Mouse (Mus musculus) embryo, embryonic 11 days (tissue): Measurements from ENCODE around the gene Smarcal1.
A peak's percentile ranks its signal among the peaks of the same experiment; 100 is the strongest.

Source experiments
- DNase-seq: peaks from one replicate; pipeline ENCODE4 v3.0.0-alpha.2; 2015

The Smarcal1 gene

DNA sequence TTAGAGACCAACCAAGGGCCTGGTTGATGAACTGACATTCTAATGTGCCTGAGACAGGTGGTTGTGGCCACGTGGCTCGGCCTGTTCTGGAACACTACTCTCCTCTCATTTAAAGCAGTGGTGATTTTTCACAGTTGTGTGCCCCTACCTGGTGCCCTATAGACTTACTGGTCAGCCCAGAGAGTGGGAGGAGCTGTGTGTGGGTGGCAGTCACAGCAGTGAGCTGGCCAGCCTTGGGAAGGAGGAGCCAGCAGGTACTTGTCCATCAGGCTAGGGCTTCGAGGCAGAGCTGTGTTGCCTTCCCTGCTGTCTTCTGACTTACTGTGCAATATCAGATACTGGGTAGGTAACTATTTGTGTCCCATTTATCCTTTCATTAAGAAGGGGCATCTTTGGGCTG lies 9.3 kb downstream of the Smarcal1 start:
- DNase-seq, result no peak

DNA sequence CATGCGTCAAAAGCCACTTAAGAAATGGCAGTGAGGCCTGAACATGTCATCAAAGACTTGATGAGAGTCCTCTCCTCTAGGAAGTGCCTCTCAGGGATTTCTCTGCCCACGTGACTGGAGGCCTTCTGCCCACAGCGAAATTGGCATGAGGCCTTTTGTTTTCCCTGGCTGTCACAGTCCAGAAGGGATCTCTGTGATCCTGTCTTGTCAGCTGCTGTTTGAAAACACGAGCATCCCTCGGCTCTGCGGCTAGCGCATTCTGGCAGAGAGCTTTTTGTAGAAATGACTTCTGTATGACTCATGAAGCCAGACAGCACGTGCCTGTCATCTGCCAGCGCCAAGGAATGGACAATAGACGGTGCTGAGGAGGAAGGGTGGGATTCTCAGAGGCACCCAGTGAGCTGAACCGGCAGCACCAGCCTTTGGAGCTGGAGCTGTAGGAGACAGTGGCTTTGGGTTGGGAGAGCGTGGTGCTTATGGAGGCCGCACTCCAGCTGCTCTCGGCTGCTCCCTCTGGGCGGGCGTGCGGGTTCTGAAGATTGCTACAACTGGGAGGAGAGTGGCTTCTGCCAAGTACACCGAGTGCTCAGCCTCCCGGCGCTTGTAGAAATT lies 10.4 kb downstream of the Smarcal1 start:
- DNase-seq, result no peak

DNA sequence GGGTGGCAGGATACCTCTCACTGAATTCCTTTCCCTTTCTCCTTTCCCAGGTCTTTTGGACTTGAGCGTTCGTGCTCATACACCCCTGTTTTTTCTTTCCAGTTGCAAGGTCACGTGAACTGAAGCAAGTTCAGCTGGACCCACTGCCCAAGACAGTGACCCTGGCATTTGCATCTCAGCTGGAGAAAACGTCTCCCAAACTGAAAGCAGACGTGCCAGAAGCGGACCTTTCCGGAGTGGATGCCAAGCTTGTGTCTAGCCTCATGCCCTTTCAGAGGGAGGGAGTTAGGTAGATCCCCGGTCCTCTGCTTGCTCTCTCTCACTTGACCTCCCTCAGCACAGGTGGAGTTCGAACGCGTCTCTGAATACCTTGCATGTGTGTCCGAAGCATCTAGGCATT lies 12.6 kb downstream of the Smarcal1 start:
- DNase-seq, result no peak

- DNase-seq, result no peak
Observed at GRCm38 (mm10) chr1:72596231-72596630, 13.2 kb downstream of the Smarcal1 start.

GRCm38 (mm10) chr1:72599146-72600101 lies 16.4 kb downstream of the Smarcal1 start:
- no peak for DNase-seq

DNA sequence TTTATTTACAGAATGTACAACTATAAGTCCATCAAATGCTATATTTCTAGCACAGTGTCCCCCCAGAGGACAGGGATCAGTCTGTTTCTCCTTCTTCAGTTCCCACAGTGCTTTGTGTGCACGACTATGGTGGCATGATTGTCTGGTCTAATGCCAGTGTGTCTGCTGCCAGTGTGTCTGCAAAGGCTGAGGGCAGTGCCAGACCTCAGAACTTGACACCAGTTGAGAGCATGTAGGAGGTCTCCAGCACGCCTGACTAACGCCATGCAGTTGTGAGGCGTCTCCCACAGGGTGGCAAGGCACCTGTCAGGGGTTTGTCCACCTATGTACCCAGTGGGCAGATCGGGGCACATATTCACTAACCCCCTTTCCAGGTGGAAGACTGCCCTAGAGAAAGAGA lies 17.7 kb downstream of the Smarcal1 start:
- no peak for DNase-seq

DNA sequence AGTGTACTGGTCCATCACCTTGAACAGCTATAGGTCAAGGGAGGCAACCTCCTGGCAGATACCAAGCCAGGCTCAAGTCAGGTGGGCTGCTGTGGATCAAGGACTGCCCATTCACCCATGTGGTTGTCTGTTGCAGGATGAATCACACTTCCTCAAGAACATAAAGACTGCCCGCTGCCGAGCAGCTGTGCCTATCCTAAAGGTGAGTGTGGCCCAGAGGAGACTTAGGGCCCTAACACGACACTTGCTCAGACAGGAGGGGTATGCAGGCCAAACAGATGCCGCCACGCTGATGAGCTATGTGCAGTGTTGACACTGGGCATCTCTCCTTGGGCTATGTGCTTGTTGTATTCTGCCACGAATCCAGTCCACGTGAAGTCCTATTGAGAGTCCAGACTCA lies 18.2 kb downstream of the Smarcal1 start:
- no peak for DNase-seq

- DNase-seq, result no peak
Observed at GRCm38 (mm10) chr1:72602186-72602585, 19.1 kb downstream of the Smarcal1 start.

DNA sequence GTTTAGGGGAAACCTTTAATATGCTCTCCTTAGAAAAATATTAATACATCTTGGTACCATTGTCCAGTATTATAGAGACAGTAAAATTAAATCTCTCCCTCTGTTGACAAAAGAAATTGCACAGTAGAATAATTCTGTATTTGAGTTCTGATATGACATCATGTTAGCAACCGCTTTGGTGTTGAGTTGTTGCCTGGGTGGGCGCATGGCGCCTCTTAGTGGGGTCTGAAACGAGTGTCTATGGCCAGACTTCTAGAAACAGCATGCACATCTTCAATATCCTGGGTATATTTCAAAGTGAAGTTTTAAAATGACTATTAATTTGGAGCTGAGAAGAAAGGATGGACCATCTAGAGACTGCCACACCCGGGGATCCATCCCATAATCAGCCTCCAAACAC lies 19.8 kb downstream of the Smarcal1 start:
- DNase-seq, result no peak

DNA sequence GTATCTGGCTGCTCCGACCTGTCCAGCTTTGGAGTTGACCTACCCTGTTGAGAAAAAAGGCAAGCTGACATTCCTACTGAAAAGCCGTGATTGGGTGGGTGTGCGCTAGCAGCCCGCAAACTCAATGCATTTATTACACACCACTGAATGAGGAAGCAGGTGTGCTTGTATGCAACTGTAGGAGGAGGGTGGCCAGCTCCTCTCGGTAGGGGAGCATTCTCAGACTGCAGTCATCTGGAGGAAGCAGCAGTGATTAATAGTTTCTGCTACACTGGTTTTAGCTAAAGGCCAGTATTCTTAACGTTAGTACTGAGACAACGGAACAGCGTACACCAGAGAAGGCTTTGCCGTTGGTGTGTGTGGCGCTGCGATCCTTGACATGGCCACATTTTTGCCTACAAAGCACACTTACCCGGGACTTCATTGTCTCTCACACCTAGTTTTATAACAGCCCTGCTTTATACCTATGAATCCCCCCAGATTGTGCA lies 23.2 kb downstream of the Smarcal1 start:
- no peak for DNase-seq

DNA sequence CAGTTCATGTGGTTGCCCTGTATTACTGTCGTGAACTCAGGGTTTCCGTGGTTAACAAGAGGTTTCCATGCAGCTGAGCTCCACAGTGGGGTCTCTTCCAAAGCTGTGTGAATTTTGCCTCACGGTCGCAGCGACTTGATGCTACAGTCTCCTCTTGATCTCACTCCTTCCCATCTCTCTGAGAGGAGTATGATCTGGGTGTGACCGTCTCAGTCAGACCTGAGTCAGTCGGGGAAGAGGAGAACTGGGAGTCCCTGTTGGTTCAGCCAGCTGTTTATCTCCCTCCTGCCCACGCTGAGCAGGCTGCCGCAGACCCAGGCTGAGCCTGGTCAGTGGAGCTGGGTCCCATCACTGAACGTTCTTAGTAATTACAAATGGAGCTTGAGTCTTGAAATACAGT lies 26.1 kb downstream of the Smarcal1 start:
- DNase-seq, result no peak

GRCm38 (mm10) chr1:72609887-72610877 lies 27.1 kb downstream of the Smarcal1 start:
- DNase-seq, result peak; percentile 33

DNA sequence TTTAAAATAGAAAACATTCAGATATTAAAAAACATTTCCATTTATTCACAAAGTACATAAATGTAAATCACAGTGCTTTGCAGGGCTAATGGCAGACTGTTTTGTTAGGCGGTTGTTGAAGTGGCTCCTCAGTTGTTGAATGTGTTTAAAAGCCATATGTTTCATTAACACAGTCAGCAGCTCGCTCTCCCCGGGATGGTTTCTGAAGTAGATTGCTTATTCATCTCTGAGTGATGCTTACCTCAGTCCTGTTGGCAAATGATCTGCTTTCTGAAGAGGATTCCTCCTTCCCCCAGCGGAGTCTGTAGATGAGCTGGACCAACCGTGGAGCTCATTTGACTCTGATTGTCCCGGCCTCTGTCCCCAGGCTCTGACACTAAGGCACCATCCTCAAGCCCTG lies 29.1 kb downstream of the Smarcal1 start:
- DNase-seq, result no peak

- peak; percentile 55 for DNase-seq
Observed at GRCm38 (mm10) chr1:72635221-72635620, 52.2 kb downstream of the Smarcal1 start.

GRCm38 (mm10) chr1:72640658-72641410 lies 57.8 kb downstream of the Smarcal1 start:
- peak; percentile 88 for DNase-seq

DNA sequence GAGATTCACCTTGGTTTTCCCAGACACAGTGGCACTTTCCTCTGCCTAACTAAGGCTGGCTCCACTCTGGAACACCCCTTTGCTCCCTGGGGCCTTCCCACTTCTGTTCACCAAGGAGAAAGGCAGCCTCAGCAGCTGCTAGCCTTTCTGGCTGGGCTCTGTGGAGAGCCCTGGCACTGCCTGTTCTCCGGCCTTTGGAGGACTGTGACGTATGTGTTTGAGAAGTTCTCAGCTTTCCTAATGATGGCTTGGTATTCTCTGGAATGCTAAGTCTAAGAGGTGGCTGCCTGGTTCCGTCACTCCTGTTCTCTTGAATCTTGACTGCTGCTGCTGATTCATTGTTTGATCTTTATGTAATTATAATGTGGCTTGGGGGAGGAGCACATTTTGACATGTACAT lies 90.0 kb downstream of the Smarcal1 start:
- DNase-seq, result no peak
